Mouse (Mus musculus): ENCODE data around the gene Gstp3.
"Not testable (repeated sequence)": the region's sequence is repeated elsewhere in the genome, so short reads cannot be mapped to it uniquely, and the experiment has no call there.

Gstp3 gene

GRCm38 (mm10) chr19:4037788-4038232 is 21.6 kb downstream of the Gstp3 start, which contains the start of gene Gstp1:
Gene Gstp1, minus strand, starts transcription at chr19:4037985.
- peak; percentile 81 to 85 for DNase-seq (ENCODE audit: low spot score in 2 of 2)

- DNase-seq (ENCODE audit: low spot score in 2 of 2), result not testable (repeated sequence)
Measured at GRCm38 (mm10) chr19:4037154-4037787, 22.1 kb downstream of the Gstp3 start.

- DNase-seq (ENCODE audit: low spot score in 2 of 2), result no peak
Measured at GRCm38 (mm10) chr19:4036327-4037045, 22.9 kb downstream of the Gstp3 start.

- no peak for DNase-seq (ENCODE audit: low spot score in 2 of 2)
Measured at GRCm38 (mm10) chr19:4033742-4034141, 25.6 kb downstream of the Gstp3 start.

- DNase-seq (ENCODE audit: low spot score in 2 of 2), result no peak
Measured at GRCm38 (mm10) chr19:4033298-4033697, 26.1 kb downstream of the Gstp3 start.

- no peak for DNase-seq (ENCODE audit: low spot score in 2 of 2)
Measured at GRCm38 (mm10) chr19:4032668-4033067, 26.7 kb downstream of the Gstp3 start.

GRCm38 (mm10) chr19:4027576-4027975 is 31.8 kb downstream of the Gstp3 start:
- DNase-seq (ENCODE audit: low spot score in 2 of 2), result no peak

- DNase-seq (ENCODE audit: low spot score in 2 of 2), result no peak
Measured at GRCm38 (mm10) chr19:4023185-4023584, 36.2 kb downstream of the Gstp3 start.

GRCm38 (mm10) chr19:4018743-4019583 is 40.4 kb downstream of the Gstp3 start:
- DNase-seq (ENCODE audit: low spot score in 2 of 2), result peak in 1 of 2 experiments; percentile 57

- no peak for DNase-seq (ENCODE audit: low spot score in 2 of 2)
Measured at GRCm38 (mm10) chr19:4017921-4018587, 41.3 kb downstream of the Gstp3 start.

GRCm38 (mm10) chr19:4015635-4016034 is 43.7 kb downstream of the Gstp3 start:
- no peak for DNase-seq (ENCODE audit: low spot score in 2 of 2)

- DNase-seq (ENCODE audit: low spot score in 2 of 2), result no peak
Measured at GRCm38 (mm10) chr19:4014802-4015201, 44.6 kb downstream of the Gstp3 start.

GRCm38 (mm10) chr19:4013066-4013465 is 46.3 kb downstream of the Gstp3 start:
- no peak for DNase-seq (ENCODE audit: low spot score in 2 of 2)

- DNase-seq (ENCODE audit: low spot score in 2 of 2), result peak; percentile 90 to 96
Measured at GRCm38 (mm10) chr19:4012432-4013022, 46.8 kb downstream of the Gstp3 start, which contains the start of gene Ndufv1. Gene Ndufv1, minus strand, starts transcription at chr19:4012806.

GRCm38 (mm10) chr19:4011086-4011485 is 48.3 kb downstream of the Gstp3 start:
- DNase-seq (ENCODE audit: low spot score in 2 of 2), result no peak
